Mouse (Mus musculus): ENCODE data around the gene Inpp5d. TPM values are rescaled to one million over a fixed set of nuclear protein-coding genes. Genes with fewer than 3 reads are reported as not detected.

Gene Inpp5d
- total RNA-seq (2021) = 1 to 10 TPM; 3.9 to 4.1 TPM
- long read RNA-seq, experiment 1, full-length matches to known transcripts = 3 of 3 reads
- long read RNA-seq, experiment 1, partial matches to known transcripts = 0 of 3 reads
- long read RNA-seq, experiment 1, other reads (novel, unspliced or antisense) = 0 of 3 reads
- long read RNA-seq, experiment 2 = 0 reads

DNA sequence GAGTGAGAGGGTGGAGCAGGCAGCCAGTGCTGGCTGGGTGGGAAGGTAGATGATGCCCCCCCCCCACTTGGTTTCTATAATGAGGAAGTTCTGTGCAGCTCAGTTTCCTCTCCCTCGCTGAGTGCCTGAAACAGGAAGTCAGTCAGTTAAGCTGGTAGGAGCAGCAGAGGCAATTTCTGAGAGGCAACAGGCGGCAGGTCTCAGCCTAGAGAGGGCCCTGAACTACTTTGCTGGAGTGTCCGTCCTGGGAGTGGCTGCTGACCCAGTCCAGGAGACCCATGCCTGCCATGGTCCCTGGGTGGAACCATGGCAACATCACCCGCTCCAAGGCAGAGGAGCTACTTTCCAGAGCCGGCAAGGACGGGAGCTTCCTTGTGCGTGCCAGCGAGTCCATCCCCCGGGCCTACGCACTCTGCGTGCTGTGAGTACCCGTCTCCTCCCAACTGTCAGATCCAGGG lies at the start of gene Inpp5d:
TSS of gene Inpp5d (plus strand) at position 102 of the 458 bp plus-strand sequence.
- DNase-seq (ENCODE audit: low spot score) = peak; percentile 21

DNA sequence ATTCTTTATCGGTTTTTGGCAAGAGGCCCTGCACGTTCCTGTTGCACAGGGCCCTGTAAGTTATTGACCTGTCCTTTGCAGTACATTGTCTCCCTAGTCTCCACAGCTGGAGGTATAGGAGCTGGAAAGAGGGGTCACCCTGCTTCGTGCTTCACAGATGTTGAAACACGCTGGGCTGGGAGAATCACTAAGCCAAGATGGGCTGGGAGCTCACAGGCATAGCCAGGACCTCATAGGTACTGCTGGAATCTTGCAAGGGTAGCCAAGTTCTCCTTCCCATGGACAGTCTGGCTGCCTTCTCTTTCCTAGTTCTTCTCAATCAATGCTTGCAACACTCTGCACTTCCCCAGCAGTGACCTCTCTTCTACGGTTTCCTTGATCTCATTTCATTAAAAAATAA lies 46.9 kb upstream of the Inpp5d start:
- DNase-seq (ENCODE audit: low spot score) = no peak

DNA sequence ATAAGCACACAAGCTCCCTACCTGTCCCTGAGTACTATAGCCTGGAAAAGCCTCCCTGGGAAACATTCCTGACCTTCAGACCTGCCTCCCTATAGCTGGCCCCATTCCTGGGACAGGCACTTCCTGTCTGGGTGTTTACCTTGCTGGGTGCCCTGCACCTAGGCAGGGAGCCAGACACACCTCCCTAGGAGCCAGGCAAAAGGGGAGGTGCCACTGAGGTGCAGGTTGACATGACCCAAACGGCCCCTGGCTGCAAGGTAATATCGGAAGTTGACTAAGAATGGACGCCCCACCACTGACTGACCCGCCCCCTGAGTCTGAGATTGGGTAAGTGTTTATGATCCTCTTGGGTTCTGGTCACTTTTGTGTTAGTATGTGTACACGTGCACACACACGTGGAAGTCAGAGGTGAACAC lies 46.3 kb upstream of the Inpp5d start, which contains the start of gene Ngef:
TSS of gene Ngef (minus strand) at position 71 of the 416 bp plus-strand sequence.
- no peak for DNase-seq (ENCODE audit: low spot score)

DNA sequence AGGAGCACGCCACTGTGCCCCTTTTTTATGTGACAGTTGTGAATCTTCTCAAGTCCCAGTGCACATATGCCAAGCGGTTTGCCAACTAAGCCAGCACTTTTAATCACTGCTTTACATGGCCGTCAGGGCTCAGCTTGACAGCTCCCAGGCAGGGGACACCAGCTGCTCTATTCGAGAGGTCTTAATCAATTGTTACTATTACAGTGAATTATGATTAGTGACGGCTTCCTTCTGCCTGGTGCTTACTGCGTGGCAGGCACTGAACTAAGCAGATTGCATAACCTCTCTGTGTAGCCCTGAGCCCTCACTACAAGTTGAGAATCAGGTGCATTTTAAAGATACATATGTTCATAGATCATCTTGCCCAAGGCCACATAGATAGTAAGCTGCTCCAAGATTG lies 45.8 kb upstream of the Inpp5d start:
- no peak for DNase-seq (ENCODE audit: low spot score)

DNA sequence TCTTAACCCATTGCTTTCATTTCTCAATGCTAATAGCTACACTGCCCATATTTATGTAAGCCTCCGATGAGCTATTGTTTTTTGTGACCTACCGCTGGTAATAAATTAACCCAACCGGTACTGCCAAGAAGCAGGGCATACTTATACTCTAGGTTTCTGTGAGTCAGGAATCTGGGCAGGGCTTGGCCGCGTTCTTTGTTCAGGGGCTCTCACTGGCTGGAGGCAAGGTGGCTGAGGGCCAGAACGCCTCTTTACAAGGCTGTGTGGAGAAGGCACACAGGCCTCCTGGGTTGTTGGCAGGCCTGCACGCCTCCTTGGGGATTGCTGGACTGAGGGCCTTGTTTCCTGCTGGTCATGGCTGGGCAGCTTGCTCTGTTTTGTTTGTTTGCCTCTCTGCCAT lies 45.3 kb upstream of the Inpp5d start:
- no peak for DNase-seq (ENCODE audit: low spot score)

DNA sequence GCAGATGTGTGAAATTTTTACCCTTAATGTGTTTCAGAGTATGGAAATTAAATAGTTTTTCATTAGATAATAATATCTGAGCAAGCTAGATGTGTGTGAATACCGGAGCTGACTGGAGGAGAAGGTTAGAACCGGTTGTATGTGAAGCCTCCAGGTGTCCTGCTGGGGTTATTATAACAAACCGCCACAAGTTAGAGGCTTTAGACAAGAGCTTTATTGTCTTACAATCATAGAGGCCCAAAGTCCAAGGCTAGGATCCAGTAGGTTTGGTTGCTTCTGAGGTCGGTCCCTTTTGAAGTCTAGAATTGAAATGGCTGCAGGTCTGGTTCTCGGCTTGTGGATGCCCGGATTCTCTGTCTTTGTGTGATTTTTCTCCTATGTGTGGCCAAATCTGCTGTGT lies 41.1 kb upstream of the Inpp5d start:
- DNase-seq (ENCODE audit: low spot score) = no peak

DNA sequence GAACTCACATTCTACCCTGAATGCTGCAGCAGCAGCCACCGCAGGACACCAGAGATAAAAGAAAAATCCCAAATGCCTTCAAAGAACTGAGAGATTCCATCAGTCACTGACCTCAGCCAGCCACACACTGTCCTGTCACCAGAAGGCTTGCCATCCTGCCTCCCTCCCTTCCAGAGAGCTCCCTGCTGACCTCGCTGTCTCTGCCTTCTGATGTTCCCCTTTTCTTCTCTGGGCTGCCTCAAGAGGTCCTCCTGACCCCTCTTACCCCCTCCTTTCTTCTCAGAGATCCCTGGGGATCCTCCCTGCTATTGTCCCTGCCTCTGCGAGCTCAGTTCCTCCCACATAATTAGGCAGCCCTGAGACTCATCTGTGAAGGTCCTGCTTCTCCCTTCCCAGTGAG lies 39.3 kb upstream of the Inpp5d start:
- no peak for DNase-seq (ENCODE audit: low spot score)

DNA sequence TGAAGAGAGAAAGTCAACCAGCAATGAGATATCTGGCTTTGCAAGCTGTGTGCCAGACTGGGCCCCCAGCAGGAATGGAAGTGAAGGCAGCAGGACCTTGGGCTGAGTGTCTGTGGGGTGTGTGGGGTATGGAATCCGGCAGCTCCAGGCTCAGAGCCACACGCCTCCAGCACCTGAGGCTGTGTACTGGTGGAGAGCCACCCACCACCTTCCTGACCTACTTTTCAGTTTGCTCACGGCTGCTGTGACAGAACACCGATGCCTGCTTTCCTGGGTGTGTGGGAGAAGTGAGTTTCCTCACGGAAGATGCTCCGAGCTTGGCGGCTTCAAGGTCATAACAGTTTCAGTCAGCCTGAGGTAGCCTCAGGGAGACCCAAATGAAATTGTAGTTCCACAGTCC lies 30.9 kb upstream of the Inpp5d start:
- DNase-seq (ENCODE audit: low spot score) = no peak

DNA sequence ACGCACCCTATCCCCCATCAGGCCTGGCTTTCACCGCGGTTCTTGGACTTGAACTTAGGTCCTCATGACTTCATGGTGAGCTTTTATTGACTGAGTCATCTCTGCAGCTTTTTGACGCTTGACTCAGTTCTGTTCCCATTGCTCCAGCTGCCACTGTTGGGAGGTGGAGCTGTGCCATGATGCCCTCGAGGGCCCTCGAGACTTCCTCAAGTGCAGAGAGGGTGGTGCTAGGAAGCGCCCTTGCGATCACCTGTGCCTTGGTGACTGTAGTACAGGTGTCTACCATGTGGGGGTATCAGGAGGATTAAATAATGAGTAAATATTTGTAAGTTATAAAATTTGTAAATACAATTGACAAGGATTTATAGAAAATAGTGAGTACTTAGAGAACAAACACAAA lies 30.1 kb upstream of the Inpp5d start:
- no peak for DNase-seq (ENCODE audit: low spot score)

DNA sequence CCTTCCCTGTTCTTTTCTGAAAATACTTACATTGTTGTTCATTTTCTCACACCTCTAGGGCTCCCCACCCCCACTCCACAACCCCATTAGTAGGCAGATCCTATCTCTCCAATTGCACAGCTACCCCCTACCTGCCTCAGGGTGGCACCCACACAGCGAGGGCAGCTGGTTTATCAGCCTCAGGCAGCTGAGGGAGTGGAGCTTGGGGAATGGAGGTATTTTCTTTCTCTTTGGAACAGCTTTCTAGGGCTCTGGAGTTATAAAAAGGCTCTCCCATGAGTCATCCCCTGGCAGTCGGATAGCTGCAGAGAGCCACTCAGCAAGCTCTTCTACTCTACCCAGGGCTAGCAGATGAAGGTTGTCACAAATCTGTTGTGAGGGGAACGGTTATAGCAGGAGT lies 25.9 kb upstream of the Inpp5d start:
- DNase-seq (ENCODE audit: low spot score) = peak; percentile 62

DNA sequence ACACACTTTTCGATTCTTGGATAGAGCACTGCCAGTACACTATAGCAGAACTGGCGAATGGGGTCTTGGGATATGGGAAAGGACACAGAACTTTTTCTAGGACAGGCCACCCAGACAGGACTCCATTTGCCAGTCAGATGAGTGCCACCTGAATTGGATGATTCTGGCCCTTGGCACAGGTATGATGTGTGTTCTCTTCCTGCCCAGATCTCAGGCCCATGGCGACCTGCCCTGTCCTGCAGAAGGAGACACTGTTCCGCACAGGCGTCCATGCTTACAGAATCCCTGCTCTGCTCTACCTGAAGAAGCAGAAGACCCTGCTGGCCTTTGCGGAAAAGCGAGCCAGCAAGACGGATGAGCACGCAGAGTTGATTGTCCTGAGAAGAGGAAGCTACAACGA lies 25.4 kb upstream of the Inpp5d start:
- DNase-seq (ENCODE audit: low spot score) = no peak

DNA sequence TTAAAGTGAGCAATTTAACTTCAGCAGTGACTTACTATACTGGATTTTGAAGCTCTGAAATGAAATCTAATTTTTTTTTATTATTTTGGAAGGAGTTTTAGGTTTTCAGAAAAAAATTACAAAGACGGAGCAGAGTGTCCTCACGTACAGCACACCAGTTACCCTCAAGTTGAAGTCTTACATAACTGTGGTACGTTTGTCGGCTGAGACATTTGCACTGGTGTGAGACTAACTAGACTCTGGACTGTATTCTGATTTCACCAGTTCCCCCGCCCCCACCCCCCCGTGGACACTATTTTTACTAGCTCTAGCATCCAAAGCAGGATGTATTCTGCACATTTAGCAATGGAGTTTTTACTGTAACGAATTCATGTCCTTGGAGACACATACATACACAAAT lies 19.6 kb upstream of the Inpp5d start:
- DNase-seq (ENCODE audit: low spot score) = no peak

DNA sequence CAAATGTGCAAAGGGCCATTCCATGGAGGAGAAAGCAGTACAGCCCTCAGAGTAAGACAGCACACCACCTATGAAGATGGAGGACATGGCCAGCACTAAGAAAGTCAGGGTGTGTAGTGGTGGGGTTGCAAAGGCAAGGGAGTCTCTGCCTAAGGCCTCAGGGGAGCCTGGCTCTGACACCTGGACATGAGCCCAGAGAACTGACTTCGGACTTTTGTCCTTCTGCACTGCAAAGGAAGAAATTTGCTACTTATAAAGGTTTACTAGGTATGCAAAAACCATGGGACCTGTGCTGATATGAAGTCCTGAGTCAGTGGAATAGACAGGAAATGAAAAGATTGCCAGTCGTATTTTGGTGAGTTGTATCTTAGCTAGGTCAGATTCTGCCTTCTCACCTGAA lies 18.3 kb upstream of the Inpp5d start:
- no peak for DNase-seq (ENCODE audit: low spot score)

DNA sequence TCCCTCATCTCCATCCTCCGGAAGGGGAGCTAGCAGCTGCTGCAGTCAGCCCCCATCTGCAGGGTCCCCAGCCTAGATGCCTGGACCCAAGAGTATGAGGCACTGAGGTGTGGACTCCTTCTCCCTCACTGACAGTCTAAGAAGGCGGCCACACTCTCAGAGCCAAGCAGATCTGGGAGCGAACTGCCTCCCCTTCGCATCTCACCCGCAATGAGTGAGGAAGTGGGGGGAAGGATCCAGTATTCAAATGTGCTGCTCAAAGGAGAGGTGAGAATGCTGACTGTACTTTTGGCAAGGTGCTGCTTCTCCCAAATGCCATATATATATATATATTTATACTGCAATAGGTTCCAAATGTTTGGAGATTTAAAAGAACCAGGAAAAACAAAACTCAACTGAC lies 16.7 kb upstream of the Inpp5d start:
- DNase-seq (ENCODE audit: low spot score) = no peak

DNA sequence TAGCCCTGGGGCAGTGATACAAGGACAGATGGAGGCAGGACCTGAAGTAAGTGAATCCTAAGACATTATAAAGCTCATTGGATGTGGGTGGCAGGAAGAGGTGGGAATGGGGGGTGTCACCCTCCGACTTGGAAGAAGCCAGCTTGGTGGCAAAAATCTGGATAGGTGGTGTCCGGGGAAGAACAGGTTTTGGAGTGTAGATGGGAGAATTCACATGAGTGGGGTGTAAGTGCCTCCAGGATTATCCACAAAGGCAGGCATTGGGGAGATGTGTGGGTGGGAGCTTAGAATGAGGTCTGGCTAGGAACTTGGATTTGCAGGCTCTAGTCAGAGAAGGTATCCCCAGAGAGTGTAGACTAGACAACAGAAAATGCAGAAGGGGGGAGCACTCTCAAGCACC lies 14.8 kb upstream of the Inpp5d start:
- no peak for DNase-seq (ENCODE audit: low spot score)

DNA sequence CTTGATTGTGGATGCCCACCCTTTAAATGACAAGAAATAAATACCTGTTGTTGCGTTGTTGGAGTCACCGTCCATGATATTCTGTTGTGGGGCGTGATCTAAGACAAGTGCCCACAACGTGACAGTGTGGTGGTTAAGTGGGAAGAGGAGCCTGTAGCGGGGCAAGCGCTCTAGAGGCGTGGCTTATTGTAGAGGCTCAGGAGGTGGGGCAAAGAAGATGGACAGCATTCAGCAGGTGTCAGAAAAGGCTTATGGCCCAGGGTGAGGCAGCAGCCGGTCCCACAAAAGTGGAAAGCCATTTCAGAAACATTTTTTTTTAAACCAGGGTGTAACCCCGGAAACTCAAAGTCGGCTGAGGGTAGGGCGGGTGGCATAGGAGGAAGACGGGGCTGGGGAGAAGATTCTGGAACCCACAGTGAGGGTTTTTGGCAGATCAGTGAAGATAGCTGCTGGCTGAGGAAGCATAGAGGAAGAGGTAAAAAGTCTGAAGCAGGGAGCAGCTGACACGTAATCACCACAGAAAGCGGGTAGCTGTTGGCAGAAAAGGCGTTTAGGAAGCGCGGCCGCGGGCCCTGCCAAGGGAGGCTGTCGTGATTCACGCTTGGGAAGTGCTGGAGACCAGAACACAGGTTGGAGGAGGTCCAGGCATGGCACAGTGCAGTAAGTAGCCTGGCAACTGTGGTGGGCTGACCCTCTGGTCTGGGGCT lies 12.6 kb upstream of the Inpp5d start:
- DNase-seq (ENCODE audit: low spot score) = peak; percentile 40

DNA sequence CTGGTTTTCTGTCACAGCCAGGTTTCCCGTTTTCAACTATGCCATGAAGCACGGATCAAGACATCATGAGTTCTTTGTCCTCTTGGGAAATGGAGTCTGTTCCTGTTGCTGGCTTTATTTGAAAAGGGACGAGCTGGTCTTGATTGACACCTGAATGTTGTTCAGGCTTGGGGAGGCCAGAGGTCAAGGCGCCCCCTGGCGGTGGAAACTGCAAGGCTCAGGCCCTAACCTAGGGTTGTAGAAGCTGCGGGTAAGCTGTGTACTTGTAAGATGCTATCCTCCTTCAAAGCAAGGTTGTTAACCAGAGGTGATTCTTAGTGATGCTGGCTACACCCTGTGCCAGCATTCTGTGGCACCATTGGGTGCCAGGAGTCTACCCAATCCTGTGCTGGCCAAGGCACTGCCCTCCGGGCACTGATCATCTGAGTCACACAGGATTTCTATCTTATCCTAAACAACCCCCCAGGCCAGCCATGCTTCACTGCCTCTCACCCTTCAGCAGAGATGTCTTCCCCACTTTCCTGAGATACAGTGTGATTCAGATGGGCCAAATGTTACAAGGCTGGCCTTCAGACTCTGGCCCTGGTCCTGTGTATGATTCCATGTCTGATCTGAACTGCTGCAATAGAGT lies 11.6 kb upstream of the Inpp5d start:
- peak; percentile 64 for DNase-seq (ENCODE audit: low spot score)

DNA sequence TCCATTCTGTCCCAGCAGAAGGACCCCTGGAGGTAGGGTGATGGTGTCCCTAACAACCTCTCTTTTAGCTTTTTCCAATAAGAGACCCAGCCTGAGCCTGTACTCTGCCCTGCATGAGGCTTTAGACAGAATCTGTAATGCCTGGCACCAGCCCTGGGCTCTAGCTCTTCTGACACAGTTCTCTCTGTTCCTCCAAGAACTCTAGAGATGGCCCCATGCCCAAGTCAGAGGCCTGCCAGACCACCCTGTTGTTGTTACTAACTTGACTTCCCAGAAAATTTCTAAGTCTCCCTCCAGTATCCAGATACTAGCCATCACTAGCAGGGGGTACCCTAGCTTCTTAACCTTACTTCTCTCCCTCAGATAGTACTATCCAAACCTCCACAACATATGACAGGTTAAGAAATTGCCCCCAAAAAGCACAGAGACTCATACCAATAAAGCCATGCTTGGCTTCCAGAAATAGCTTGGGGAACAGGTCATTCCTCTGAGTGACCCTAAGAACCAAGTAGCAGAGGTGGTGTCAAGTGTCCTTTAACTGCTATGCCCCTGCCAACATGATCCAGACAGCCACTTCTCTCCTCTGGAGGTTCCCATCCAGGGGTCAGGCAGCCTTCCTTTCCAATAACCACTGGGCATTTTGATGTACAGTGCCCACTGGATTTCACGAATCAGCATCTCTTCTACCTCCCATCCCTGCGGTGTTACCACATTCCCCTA lies 5.4 kb upstream of the Inpp5d start:
- DNase-seq (ENCODE audit: low spot score) = peak; percentile 67

DNA sequence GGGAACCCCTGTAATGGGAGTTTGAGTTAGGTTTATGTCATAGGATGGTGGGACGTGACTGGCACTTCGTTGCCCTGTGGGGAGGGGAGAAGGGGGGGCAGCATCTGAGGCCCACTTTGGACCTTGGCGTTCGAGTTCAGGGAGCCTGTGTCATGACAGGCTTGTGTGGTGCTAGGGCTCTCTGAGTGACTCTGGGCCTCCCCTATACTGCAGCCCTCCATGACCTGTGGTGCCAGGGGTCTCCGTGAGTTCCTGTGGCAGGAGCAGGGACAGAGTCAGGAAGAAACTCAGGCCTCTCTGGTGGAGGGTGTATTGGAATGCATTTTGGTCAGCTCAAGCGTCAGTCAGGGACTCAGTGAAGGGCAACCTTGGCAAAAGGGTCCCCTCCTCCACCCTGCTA lies 581 bp downstream of the Inpp5d start:
- DNase-seq (ENCODE audit: low spot score) = no peak

DNA sequence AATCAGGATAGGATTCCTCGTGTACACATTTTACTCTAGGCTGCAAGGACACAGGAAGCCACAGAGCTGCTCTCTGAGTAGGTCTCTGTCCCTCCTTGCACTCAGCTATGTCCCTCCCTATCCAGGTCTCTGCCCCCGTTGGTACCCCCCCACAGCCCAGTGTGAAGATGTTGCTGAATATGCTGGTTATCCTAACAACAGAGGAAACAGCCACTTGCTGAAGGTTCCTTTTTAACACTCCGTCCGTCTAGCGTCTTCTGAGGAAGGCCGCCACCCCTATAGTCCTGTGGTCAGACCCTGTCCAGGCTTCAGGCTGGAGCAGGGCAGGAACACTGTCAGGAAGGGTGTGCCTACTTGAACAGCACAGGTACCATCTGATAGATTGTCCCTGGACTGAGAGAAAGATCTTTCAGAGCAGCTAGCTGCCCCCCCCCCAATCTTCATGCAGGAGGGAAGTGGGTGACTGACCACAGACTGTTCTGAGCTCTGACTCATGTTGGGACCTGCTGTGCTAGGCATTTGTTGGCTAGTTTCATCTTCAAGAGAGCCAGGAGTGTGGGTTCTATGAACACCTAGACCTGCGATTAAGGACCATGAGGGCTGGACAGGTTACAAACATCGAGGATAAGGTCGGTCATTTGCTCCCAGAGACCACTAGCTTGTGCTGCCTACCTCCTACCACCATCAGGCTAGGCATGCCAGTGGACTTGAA lies 1.2 kb downstream of the Inpp5d start:
- no peak for DNase-seq (ENCODE audit: low spot score)

DNA sequence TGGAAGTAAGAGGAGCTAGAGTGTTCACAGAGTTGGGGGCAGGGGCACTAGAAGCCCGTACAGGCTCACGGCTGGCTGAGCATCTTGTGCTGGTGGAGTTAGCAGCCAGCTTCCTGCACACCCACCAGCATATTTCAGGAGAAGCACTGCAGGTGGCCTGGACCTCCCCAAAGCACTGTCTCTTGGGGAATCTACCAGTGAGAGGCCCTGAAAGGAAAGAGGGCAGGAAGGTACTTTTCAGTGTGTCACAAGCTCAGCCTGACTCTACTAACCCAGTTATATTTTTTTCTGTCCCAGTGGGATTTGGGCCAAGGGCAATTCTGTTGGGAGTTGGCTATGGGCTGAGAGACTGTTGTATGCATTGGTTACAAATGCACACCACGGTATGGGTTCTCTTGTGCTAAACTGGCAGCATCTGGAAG lies 1.8 kb downstream of the Inpp5d start:
- no peak for DNase-seq (ENCODE audit: low spot score)

All from gastrocnemius, adult 18-20 months (tissue).